Mouse (Mus musculus) MEL (cell line): Measurements from ENCODE around the gene Rfc4. TPM values are rescaled to one million over a fixed set of nuclear protein-coding genes. Genes with fewer than 3 reads are reported as not detected.

ENCODE experiments used
- DNase-seq: peaks from one replicate; pipeline ENCODE4 v3.0.0; 2011; ENCODE audit warnings: low read depth, low spot score
- H3K27ac ChIP-seq: 2 replicates; pipeline ENCODE4 v1.5.1; 2012; ENCODE audit warnings: low read depth, mild to moderate bottlenecking, control low read depth, low read length, moderate library complexity; ENCODE audit not compliant: control insufficient read depth
- H3K27me3 ChIP-seq, 2 experiments: fragments of 150-350 bp in 1 of 2; sonication (generic) in 1 of 2; 2 replicates each; pipeline ENCODE4 v1.6.1; 2012; ENCODE audit warnings: low read length in 2 of 2, mild to moderate bottlenecking in 2 of 2, improper control_type of control experiment in 1 of 2, moderate library complexity in 1 of 2; ENCODE audit not compliant: insufficient read depth in 2 of 2, control insufficient read depth in 1 of 2
- H3K36me3 ChIP-seq, 2 experiments: 2 replicates each; pipeline ENCODE4 v1.6.1; 2012 to 2014; ENCODE audit warnings: low read length in 2 of 2, improper control_type of control experiment in 1 of 2, inconsistent platforms in 1 of 2, mild to moderate bottlenecking in 1 of 2; ENCODE audit not compliant: insufficient read depth in 2 of 2, control insufficient read depth in 1 of 2
- H3K4me1 ChIP-seq, 2 experiments: fragments of 150-350 bp in 1 of 2; sonication (generic) in 1 of 2; 2 replicates each; pipeline ENCODE4 v1.6.1; 2012; ENCODE audit warnings: low read length in 2 of 2, improper control_type of control experiment in 1 of 2, mild to moderate bottlenecking in 1 of 2; ENCODE audit not compliant: insufficient read depth in 2 of 2, control insufficient read depth in 1 of 2
- H3K4me3 ChIP-seq, 2 experiments: fragments of 150-350 bp in 1 of 2; sonication (generic) in 1 of 2; 2 replicates each; pipeline ENCODE4 v1.5.1; 2012; ENCODE audit warnings: low read depth in 2 of 2, low read length in 2 of 2, mild to moderate bottlenecking in 2 of 2, moderate library complexity in 2 of 2, control low read depth in 1 of 2, improper control_type of control experiment in 1 of 2; ENCODE audit not compliant: control insufficient read depth in 1 of 2, insufficient read depth in 1 of 2
- H3K79me2 ChIP-seq: 2 replicates; pipeline ENCODE4 v1.6.1; 2012; ENCODE audit warnings: mild to moderate bottlenecking, low read length, moderate library complexity; ENCODE audit not compliant: control insufficient read depth, poor library complexity, insufficient read depth
- H3K9ac ChIP-seq: 2 replicates; pipeline ENCODE4 v1.6.1; 2012; ENCODE audit warnings: low read depth, mild to moderate bottlenecking, control low read depth, low read length, moderate library complexity; ENCODE audit not compliant: control insufficient read depth, poor library complexity, severe bottlenecking
- H3K9me3 ChIP-seq: fragments of 150-350 bp; sonication (generic); replicated peaks from 2 replicates; pipeline ENCODE4 v1.6.1; 2012; ENCODE audit warnings: mild to moderate bottlenecking, low read length, improper control_type of control experiment, moderate library complexity; ENCODE audit not compliant: insufficient read depth
- CHD2 ChIP-seq: IDR thresholded peaks from 2 replicates; pipeline ENCODE4 v1.6.1; 2011; ENCODE audit warnings: low read length, improper control_type of control experiment
- EP300 ChIP-seq, 2 experiments: IDR thresholded peaks; 2 replicates each; pipeline ENCODE4 v1.6.1; 2011; ENCODE audit warnings: improper control_type of control experiment in 2 of 2, low read length in 2 of 2, low read depth in 1 of 2, mild to moderate bottlenecking in 1 of 2
- ETS1 ChIP-seq: IDR thresholded peaks from 2 replicates; pipeline ENCODE4 v1.6.1; 2012; ENCODE audit warnings: low read depth, mild to moderate bottlenecking, inconsistent platforms, low read length, improper control_type of control experiment, moderate library complexity
- HCFC1 ChIP-seq: IDR thresholded peaks from 2 replicates; pipeline ENCODE4 v1.6.1; 2012; ENCODE audit warnings: low read depth, mild to moderate bottlenecking, inconsistent platforms, low read length, improper control_type of control experiment, moderate library complexity
- KAT2A ChIP-seq: conservative IDR thresholded peaks from 2 replicates; pipeline ENCODE4 v1.6.1; 2012; ENCODE audit warnings: low read depth, low read length, improper control_type of control experiment, inconsistent platforms
- MAFK ChIP-seq: IDR thresholded peaks from 2 replicates; pipeline ENCODE4 v1.6.1; 2011; ENCODE audit warnings: low read depth, mild to moderate bottlenecking, low read length, improper control_type of control experiment, borderline replicate concordance
- MAX ChIP-seq: IDR thresholded peaks from 2 replicates; pipeline ENCODE4 v1.6.1; 2011; ENCODE audit warnings: low read length, improper control_type of control experiment
- MAZ ChIP-seq: IDR thresholded peaks from 2 replicates; pipeline ENCODE4 v1.6.1; 2012; ENCODE audit warnings: low read depth, mild to moderate bottlenecking, inconsistent platforms, low read length, improper control_type of control experiment
- MEF2A ChIP-seq: IDR thresholded peaks from 2 replicates; pipeline ENCODE4 v1.6.1; 2014; ENCODE audit warnings: low read depth, mild to moderate bottlenecking, inconsistent platforms, low read length, improper control_type of control experiment; ENCODE audit not compliant: poor library complexity, insufficient replicate concordance, severe bottlenecking; ENCODE audit errors: extremely low read depth
- MXI1 ChIP-seq: IDR thresholded peaks from 2 replicates; pipeline ENCODE4 v1.6.1; 2011; ENCODE audit warnings: mild to moderate bottlenecking, low read depth, low read length, improper control_type of control experiment
- MYB ChIP-seq: IDR thresholded peaks from 2 replicates; pipeline ENCODE4 v1.6.1; 2011; ENCODE audit warnings: mild to moderate bottlenecking, low read depth, low read length, improper control_type of control experiment
- NELFE ChIP-seq: IDR thresholded peaks from 2 replicates; pipeline ENCODE4 v1.6.1; 2011; ENCODE audit warnings: low read depth, low read length, improper control_type of control experiment
- NRF1 ChIP-seq: IDR thresholded peaks from 2 replicates; pipeline ENCODE4 v1.6.1; 2014; ENCODE audit warnings: low read depth, mild to moderate bottlenecking, inconsistent platforms, low read length, improper control_type of control experiment, moderate library complexity; ENCODE audit not compliant: poor library complexity, insufficient read depth, severe bottlenecking
- POLR2A ChIP-seq, 2 experiments: IDR thresholded peaks; 2 replicates each; pipeline ENCODE4 v1.6.1; 2011 to 2012; ENCODE audit warnings: low read length in 2 of 2, mild to moderate bottlenecking in 2 of 2, control low read depth in 1 of 2, improper control_type of control experiment in 1 of 2, low read depth in 1 of 2, moderate library complexity in 1 of 2; ENCODE audit not compliant: control insufficient read depth in 1 of 2, insufficient read depth in 1 of 2, poor library complexity in 1 of 2
- POLR2AphosphoS2 ChIP-seq: IDR thresholded peaks from 2 replicates; pipeline ENCODE4 v1.6.1; 2011; ENCODE audit warnings: low read length, improper control_type of control experiment
- RAD21 ChIP-seq: IDR thresholded peaks from 2 replicates; pipeline ENCODE4 v1.6.1; 2011; ENCODE audit warnings: mild to moderate bottlenecking, low read depth, low read length, improper control_type of control experiment
- RCOR1 ChIP-seq: IDR thresholded peaks from 2 replicates; pipeline ENCODE4 v1.6.1; 2012; ENCODE audit warnings: low read depth, mild to moderate bottlenecking, inconsistent platforms, low read length, improper control_type of control experiment
- TAL1 ChIP-seq: IDR thresholded peaks from 2 replicates; pipeline ENCODE4 v1.6.1; 2012; ENCODE audit warnings: mild to moderate bottlenecking, inconsistent platforms, low read length, moderate library complexity, mixed read lengths
- TCF12 ChIP-seq: IDR thresholded peaks from 2 replicates; pipeline ENCODE4 v1.6.1; 2014; ENCODE audit warnings: low read depth, mild to moderate bottlenecking, inconsistent platforms, low read length, improper control_type of control experiment, moderate library complexity
- UBTF ChIP-seq: IDR thresholded peaks from 2 replicates; pipeline ENCODE4 v1.6.1; 2012; ENCODE audit warnings: low read depth, mild to moderate bottlenecking, inconsistent platforms, low read length, improper control_type of control experiment, moderate library complexity, borderline replicate concordance; ENCODE audit not compliant: insufficient read depth
- USF1 ChIP-seq: IDR thresholded peaks from 2 replicates; pipeline ENCODE4 v1.6.1; 2014; ENCODE audit warnings: low read depth, mild to moderate bottlenecking, inconsistent platforms, low read length, improper control_type of control experiment, moderate library complexity
- USF2 ChIP-seq, 2 experiments: IDR thresholded peaks; 2 replicates each; pipeline ENCODE4 v1.6.1; 2011 to 2012; ENCODE audit warnings: improper control_type of control experiment in 2 of 2, low read length in 2 of 2, borderline replicate concordance in 1 of 2, inconsistent platforms in 1 of 2, low read depth in 1 of 2, mild to moderate bottlenecking in 1 of 2; ENCODE audit not compliant: insufficient read depth in 1 of 2
- ZC3H11A ChIP-seq: IDR thresholded peaks from 2 replicates; pipeline ENCODE4 v1.6.1; 2012; ENCODE audit warnings: low read depth, mild to moderate bottlenecking, inconsistent platforms, low read length, improper control_type of control experiment
- ZKSCAN1 ChIP-seq: IDR thresholded peaks from 2 replicates; pipeline ENCODE4 v1.6.1; 2012; ENCODE audit warnings: low read depth, mild to moderate bottlenecking, inconsistent platforms, low read length, improper control_type of control experiment, moderate library complexity
- ZMIZ1 ChIP-seq: IDR thresholded peaks from 2 replicates; pipeline ENCODE4 v1.6.1; 2012; ENCODE audit warnings: low read depth, mild to moderate bottlenecking, inconsistent platforms, low read length, improper control_type of control experiment, moderate library complexity
- ZNF384 ChIP-seq: IDR thresholded peaks from 2 replicates; pipeline ENCODE4 v1.6.1; 2012; ENCODE audit warnings: low read depth, mild to moderate bottlenecking, inconsistent platforms, low read length, improper control_type of control experiment
- polyA plus RNA-seq, 2 experiments: library from polyadenylated mRNA; stranded (reverse) in 1 of 2; unstranded in 1 of 2; fragments of >175 nt in 1 of 2; fragments of >200 nt in 1 of 2; gene quantifications; 2 replicates each; pipeline versions ENCODE4 v1.2.1 to v1.2.4; 2012; ENCODE audit warnings: low replicate concordance in 2 of 2, low read depth in 1 of 2; ENCODE audit not compliant: insufficient read length in 2 of 2, insufficient read depth in 1 of 2, missing spikeins in 1 of 2
- total RNA-seq: library from RNA; depleted of rRNA; stranded (reverse); fragments of 300-350 nt; gene quantifications from 2 replicates; pipeline ENCODE4 v1.2.3, GENCODE M21; 2012

Rfc4 gene
- total and polyA plus RNA-seq, 3 experiments: 52.1 to 93.2 TPM; not detected in 1

GRCm38 (mm10) chr16:23173904-23174303 is 46.4 kb upstream of the Rfc4 start:
- DNase-seq: no peak
- TF ChIP-seq ZC3H11A (no peak), ZKSCAN1 (no peak), MAFK (no peak), RAD21 (no peak), ZNF384 (no peak), NELFE (no peak), POLR2A (IDR thresholded peaks at IDR 0.05; ENCODE audit: control insufficient read depth in 1 of 2, insufficient read depth in 1 of 2, low read depth in 1 of 2, low read length in 2 of 2, poor library complexity in 1 of 2) (no peak), MAZ (no peak), TCF12 (no peak), TAL1 (no peak), CHD2 (no peak), USF1 (no peak), NRF1 (no peak), ZMIZ1 (no peak), MEF2A (no peak), MYB (no peak), HCFC1 (no peak), MAX (no peak)
- no peaks in the 10 kb centered on the region for H3K9me3 ChIP-seq
- H3K4me3 ChIP-seq: no peak overlapping the region
- no peaks in the 10 kb centered on the region for H3K79me2 ChIP-seq
- peaks cover 0 to 15% of the 10 kb centered on the region in 2 experiments; a peak in 2 of 4 replicates for H3K36me3 ChIP-seq
- H3K4me1 ChIP-seq: peaks cover 1 to 21% of the 10 kb centered on the region in 2 experiments; a peak in 3 of 4 replicates
- H3K27ac ChIP-seq: no peak overlapping the region
- no peak overlapping the region for H3K9ac ChIP-seq
- no peaks in the 10 kb centered on the region for H3K27me3 ChIP-seq

- Histone ChIP-seq H3K9me3 (no peaks in the 10 kb centered on the region), H3K4me3 (no peak overlapping the region), H3K27ac (no peak overlapping the region), H3K36me3 (peaks cover 0 to 11% of the 10 kb centered on the region in 2 experiments; a peak in 2 of 4 replicates), H3K9ac (no peak overlapping the region), H3K79me2 (no peaks in the 10 kb centered on the region), H3K4me1 (peaks cover 1 to 16% of the 10 kb centered on the region in 2 experiments; a peak in 3 of 4 replicates), H3K27me3 (no peaks in the 10 kb centered on the region)
- TF ChIP-seq ZC3H11A (no peak), KAT2A (no peak), MXI1 (no peak), MYB (no peak), UBTF (no peak), RCOR1 (no peak), USF2 (IDR thresholded peaks at IDR 0.05; ENCODE audit: borderline replicate concordance in 1 of 2, insufficient read depth in 1 of 2, low read depth in 1 of 2, low read length in 2 of 2) (no peak), ZMIZ1 (no peak), RAD21 (no peak), POLR2AphosphoS2 (no peak), ETS1 (no peak), TCF12 (no peak), EP300 (IDR thresholded peaks at IDR 0.05; ENCODE audit: low read depth in 1 of 2, low read length in 2 of 2) (no peak)
- DNase-seq: no peak
Observed at GRCm38 (mm10) chr16:23170813-23171212, 43.3 kb upstream of the Rfc4 start.
